Mouse (Mus musculus): ENCODE data around the gene Nedd8. TPM values are rescaled to one million over a fixed set of nuclear protein-coding genes. Genes with fewer than 3 reads are reported as not detected.

Gene Nedd8
- total RNA-seq, 4 experiments from 2014 or later: 192 to 208 (median 201) TPM

DNA sequence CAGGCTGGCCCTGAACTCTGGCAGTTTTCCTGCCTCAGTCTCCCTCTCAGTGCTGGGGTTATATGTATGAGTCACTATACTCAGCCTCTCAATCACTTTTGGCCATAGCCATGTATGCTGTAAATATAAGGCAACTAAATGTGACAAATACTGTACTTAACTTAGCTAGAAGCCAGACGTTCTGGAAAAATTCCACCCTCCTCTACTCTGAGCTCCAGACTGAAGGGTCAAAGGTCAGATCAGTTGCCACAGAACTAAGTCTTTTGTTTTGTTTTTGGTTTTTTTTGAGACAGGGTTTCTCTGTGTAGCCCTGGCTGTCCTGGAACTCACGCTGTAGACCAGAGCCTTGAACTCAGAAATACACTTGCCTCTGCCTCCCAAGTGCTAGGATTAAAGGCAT lies 56.0 kb downstream of the Nedd8 start:
- DNase-seq (ENCODE audit: low spot score in 2 of 2): no peak

DNA sequence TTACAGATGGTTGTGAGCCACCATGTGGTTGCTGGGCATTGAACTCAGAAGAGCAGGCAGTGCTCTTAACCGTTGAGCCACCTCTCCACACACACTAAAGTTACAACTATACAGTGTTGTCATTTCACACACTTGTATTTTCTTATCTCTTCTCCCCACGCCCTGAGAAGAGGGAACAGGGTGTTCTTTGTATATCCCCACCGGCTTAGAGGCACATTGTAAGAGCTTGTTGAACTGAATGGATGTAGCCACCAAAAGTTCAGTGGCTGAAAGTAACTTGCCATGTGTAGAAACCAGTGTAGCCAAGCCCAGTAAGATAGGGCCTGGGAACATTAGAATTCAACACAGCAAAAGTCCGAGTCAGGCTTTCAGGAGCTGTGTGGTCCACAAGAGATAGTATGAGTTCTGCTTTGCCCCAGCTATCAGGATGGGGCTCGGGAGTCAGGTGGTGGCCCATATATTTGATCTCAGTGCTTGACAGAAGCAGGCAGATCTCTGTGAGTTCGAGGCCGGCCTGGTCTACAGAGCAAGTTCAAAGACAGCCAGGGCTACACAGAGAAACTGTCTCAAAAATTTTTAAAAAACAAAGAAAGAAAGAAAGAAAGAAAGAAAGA lies 57.3 kb downstream of the Nedd8 start:
- DNase-seq (ENCODE audit: low spot score in 2 of 2): no peak

DNA sequence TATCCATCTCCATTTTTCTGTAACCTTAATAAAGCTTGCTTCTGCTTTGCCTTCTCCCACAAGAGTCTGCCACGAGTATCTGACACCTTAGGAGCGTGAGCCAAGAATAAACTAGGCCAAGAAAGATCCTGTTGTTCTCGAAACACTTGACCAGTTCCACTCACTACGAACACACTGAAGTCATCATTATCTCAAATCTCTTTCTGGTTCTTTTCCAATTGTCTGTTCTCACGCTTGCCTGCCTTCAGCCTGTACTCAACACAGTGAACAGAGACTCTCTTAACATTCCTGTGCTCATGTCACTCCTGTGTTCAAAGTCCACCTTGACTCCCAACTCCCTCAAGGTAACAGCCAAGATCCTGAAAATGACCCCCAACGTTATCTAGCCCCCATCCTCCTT lies 58.6 kb downstream of the Nedd8 start:
- no peak for DNase-seq (ENCODE audit: low spot score in 2 of 2)

Other genes starting within 250 kb of the Nedd8 start
- 10 to 100 TPM; 22.2 to 45.2 (median 34.7) TPM for gene Dhrs4, start 193.4 kb downstream of the Nedd8 start, total RNA-seq (2022)
- under 1 TPM; 0.38 to 0.40 (median 0.39) TPM for gene Carmil3, start 181.5 kb downstream of the Nedd8 start, total RNA-seq (2022)
- not detected for gene Cpne6, start 161.7 kb downstream of the Nedd8 start, total RNA-seq (2022)
- not detected for gene Nrl, start 147.1 kb downstream of the Nedd8 start, total RNA-seq (2022)
- gene Pck2, start 131.9 kb downstream of the Nedd8 start, total RNA-seq (2022): 1 to 10 TPM; 2.0 to 3.7 (median 2.5) TPM
- gene Dcaf11, start 112.1 kb downstream of the Nedd8 start, total RNA-seq (2022): 100 to 1,000 TPM; 135 to 147 (median 143) TPM
- gene A730061H03Rik, start 111.7 kb downstream of the Nedd8 start, total RNA-seq (2022): not detected
- 100 to 1,000 TPM; 275 to 317 (median 288) TPM for gene Fitm1, start 96.5 kb downstream of the Nedd8 start, total RNA-seq (2022)
- 10 to 100 TPM; 63.4 to 78.7 (median 78.0) TPM for gene Psme1, start 94.0 kb downstream of the Nedd8 start, total RNA-seq (2022)
- 10 to 100 TPM; 30.6 to 41.6 (median 37.6) TPM for gene Emc9, start 86.8 kb downstream of the Nedd8 start, total RNA-seq (2022)
- 10 to 100 TPM; 50.9 to 72.8 (median 62.7) TPM for gene Psme2, start 81.0 kb downstream of the Nedd8 start, total RNA-seq (2022)
- gene Rnf31, start 80.4 kb downstream of the Nedd8 start, total RNA-seq (2022): 10 to 100 TPM; 14.8 to 18.7 (median 16.6) TPM
- gene Irf9, start 68.6 kb downstream of the Nedd8 start, total RNA-seq (2022): 1 to 10 TPM; 2.4 to 3.0 (median 2.5) TPM
- gene Rec8, start 54.1 kb downstream of the Nedd8 start, total RNA-seq (2022): not detected
- 10 to 100 TPM; 80.2 to 99.8 (median 88.9) TPM for gene Ipo4, start 36.2 kb downstream of the Nedd8 start, total RNA-seq (2022)
- gene Gm49378, start 34.2 kb downstream of the Nedd8 start, total RNA-seq (2022): 1 to 10 TPM in 3 of 4 experiments, under 1 TPM in 1; 0.67 to 1.6 (median 1.5) TPM
- gene Tm9sf1, start 28.3 kb downstream of the Nedd8 start, total RNA-seq (2022): 10 to 100 TPM; 15.6 to 18.3 (median 17.1) TPM
- gene Tssk4, start 21.9 kb downstream of the Nedd8 start, total RNA-seq (2022): under 1 TPM in 2 of 4 experiments, not detected in 2; 0.22 to 0.29 TPM
- 10 to 100 TPM; 18.0 to 23.1 (median 20.7) TPM for gene Mdp1, start 11.6 kb downstream of the Nedd8 start, total RNA-seq (2022)
- 1 to 10 TPM; 1.6 to 2.4 (median 1.8) TPM for gene Gmpr2, start 183 bp downstream of the Nedd8 start, total RNA-seq (2022)
- gene Tinf2, start 9.7 kb upstream of the Nedd8 start, total RNA-seq (2022): 10 to 100 TPM; 13.0 to 17.4 (median 14.6) TPM
- under 1 TPM in 3 of 4 experiments, not detected in 1; 0.09 to 0.12 (median 0.11) TPM for gene Tgm1, start 41.8 kb upstream of the Nedd8 start, total RNA-seq (2022)
- 10 to 100 TPM in 2 of 4 experiments, 1 to 10 TPM in 2; 9.4 to 13.2 (median 11.0) TPM for gene Rabggta, start 50.1 kb upstream of the Nedd8 start, total RNA-seq (2022)
- 10 to 100 TPM; 26.4 to 37.6 (median 31.6) TPM for gene Dhrs1, start 73.6 kb upstream of the Nedd8 start, total RNA-seq (2022)
- gene Nop9, start 73.6 kb upstream of the Nedd8 start, total RNA-seq (2022): 10 to 100 TPM in 2 of 4 experiments, 1 to 10 TPM in 2; 9.4 to 14.8 (median 10.1) TPM
- gene Cideb, start 86.3 kb upstream of the Nedd8 start, total RNA-seq (2022): not detected
- not detected for gene Ltb4r2, start 89.3 kb upstream of the Nedd8 start, total RNA-seq (2022)
- under 1 TPM in 1 of 4 experiments, not detected in 3; 0.27 TPM for gene Ltb4r1, start 93.8 kb upstream of the Nedd8 start, total RNA-seq (2022)
- 1 to 10 TPM; 3.4 to 7.1 (median 3.6) TPM for gene Adcy4, start 112.0 kb upstream of the Nedd8 start, total RNA-seq (2022)
- gene Ripk3, start 116.7 kb upstream of the Nedd8 start, total RNA-seq (2022): 1 to 10 TPM in 3 of 4 experiments, not detected in 1; 1.0 to 1.3 (median 1.3) TPM
- gene Nfatc4, start 151.0 kb upstream of the Nedd8 start, total RNA-seq (2022): 1 to 10 TPM; 1.9 to 3.3 (median 2.5) TPM
- gene Nynrin, start 181.9 kb upstream of the Nedd8 start, total RNA-seq (2022): 1 to 10 TPM; 1.2 to 3.6 (median 1.9) TPM
- gene Cbln3, start 212.3 kb upstream of the Nedd8 start, total RNA-seq (2022): not detected
- gene Khnyn, start 212.8 kb upstream of the Nedd8 start, total RNA-seq (2022): 1 to 10 TPM; 4.4 to 6.3 (median 4.9) TPM
- 100 to 1,000 TPM; 137 to 151 (median 145) TPM for gene Sdr39u1, start 228.2 kb upstream of the Nedd8 start, total RNA-seq (2022)